Mouse (Mus musculus) T-helper 17 cell (primary cell): Measurements from ENCODE around the gene Cox7c.
"Not testable (repeated sequence)": the region's sequence is repeated elsewhere in the genome, so short reads cannot be mapped to it uniquely, and the experiment has no call there.

Experiments
- in situ Hi-C, 2 experiments: fragments of 300-600 bp; cut with MboI, MseI; formaldehyde crosslinking; loops; 1 replicate in 1 of 2; 2 replicates in 1 of 2; pipeline ENCODE4 v1.15.1; 2025; ENCODE audit warnings: high pct_unique_total_duplicates in 2 of 2

The Cox7c gene

DNA sequence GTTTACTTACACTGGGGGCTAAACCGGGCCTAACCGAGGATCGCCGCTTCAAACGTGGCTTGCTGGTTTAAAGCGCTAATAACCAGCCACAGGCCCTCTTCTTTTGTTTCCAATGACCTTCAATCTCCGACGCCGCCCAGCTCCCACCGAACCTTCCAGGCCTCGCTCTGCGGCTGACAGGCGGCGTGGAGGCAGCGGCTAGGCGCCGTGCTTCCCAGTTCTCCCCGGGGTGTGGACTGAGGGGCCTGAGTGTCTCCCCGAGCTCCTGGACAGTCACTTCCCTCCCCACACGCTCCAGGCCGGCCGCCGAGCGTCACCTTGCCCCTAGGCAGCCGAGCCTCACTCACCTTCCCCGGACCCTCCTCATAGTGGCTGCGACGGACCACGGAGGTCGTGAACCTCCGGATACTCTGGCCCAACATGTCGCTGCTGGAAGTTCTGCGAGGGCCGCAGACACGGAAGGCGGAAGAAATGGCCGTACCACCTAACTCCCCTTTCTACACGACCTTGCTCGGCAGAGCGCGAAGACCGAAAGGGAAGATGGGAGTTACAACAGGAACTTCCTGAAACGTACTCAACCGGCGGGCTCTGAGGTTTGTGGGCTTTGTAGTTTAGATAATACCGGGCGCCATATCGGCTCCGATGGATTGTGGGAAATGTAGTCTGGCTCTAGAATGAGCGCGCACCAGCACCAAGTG lies at the start of gene Cox7c:
Gene Cox7c, minus strand, starts transcription at position 651 of the 698 bp plus-strand sequence.
- in situ Hi-C loops, result loop anchor here in 1 of 2 experiments (10.0 kb wide), 2 partner anchors 612 to 852 kb away; no protein-coding TSS in a partner anchor

DNA sequence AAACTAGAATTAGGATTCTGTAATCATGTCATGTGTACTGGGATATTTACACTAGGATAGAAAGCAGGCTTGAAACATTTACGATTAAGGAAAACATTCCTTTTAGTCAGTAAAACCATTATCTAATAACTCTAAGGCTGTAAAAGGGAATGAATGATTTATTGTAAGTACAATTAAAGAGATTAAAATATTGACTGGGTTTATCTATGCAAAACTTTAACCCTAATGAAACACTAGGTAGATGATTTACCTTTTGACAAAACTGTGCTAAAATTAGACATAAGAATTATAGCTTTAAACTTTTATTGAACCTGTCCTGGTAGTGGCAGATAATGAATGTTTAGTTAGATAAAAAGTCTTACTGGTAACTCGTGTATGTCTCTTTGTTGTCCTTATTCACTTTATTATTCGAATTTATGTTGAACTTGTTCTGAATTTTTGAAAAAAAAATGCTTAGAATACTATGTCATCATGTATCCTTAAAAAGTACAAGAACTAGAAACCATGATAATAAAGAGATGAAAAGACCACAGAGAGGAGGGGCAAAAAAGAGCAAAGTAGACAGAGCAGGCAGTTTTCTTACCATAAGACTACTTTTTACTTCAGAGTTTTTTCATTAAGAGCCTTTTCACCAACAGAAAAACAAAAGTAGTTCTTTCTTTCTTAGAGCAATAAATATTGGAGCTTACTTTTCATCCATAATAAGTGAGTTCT lies 21.5 kb upstream of the Cox7c start:
- in situ Hi-C loops, result no loop called here

DNA sequence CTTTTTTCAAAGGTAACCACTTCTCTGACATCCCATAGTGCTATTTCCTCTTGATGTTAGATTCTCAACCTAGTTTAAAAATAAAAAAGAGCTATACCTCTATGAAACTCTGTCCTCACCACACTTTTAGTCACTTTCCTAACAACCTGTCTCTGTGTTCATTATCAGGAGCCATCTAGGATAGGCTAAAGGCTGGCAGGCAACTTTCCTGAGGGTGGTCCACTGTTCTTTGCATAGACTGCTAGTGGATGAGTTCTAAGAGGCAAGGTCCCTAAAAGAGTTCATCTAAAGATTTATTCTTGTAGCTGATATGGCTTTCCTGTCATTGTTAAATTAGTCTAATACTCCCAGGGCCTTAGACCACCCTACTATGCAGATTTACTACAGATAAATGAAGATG lies 20.8 kb upstream of the Cox7c start:
- in situ Hi-C loops, result no loop called here

DNA sequence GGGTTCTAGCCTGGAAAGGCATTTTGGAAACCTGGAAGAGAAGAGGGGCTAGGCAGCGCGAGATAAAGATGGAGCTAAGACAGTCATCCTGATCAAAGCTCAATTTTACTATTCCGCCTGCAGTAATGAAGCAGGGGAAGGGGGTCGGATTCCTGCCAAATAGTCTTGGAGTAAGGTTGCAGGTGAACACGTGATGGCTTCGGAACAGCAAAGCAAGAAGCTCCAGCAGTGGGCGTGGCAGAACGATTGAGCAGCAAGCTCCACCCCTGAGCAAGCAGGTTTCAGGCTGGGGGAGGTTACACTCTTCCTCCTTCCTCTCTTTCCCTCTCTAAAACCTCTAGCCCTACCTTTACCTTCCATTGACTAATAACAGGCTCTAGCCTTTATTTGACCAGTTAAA lies 7.4 kb upstream of the Cox7c start:
- in situ Hi-C loops, result not testable (repeated sequence)

DNA sequence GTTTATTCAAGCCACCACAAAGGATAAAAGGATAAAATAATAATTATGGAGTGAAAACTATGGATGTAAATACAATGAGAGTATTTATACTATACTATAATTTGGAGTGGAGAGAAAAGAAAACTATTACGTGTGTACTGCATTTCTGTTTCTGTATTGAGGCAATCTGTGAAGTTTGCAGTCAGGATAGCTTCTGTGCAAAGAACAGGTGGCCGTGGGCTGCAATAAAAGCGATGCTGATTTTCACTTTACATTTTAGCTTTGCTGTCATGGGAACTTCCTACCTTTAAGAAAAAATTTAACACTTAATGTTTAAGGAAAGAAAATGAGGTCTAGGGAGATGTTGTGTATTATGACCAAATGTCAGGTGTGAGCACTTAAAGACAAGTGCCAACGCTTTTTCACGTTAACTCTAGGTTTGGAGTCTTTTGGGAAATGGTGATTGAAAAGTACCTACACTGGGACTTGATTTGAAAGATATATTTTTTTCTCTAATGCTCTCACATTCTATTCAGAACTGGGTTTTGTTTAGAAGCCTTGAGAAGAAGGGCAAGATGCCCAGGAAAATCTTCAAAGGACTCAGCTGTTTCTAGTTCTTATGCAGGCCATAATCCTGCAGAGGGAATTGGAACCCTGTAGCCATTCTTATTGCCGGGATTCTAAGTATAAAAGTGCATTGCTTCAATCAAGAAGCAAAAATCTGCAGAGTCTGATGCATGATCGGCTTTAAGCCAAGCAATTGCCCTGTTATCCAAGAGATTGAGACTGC lies 41.6 kb downstream of the Cox7c start:
- in situ Hi-C loops, result no loop called here
